Mouse (Mus musculus): ENCODE data around the gene Gal.

GRCm38 (mm10) chr19:3378614-3379013 is 35.7 kb downstream of the Gal start:
- TF ChIP-seq EP300 (IDR thresholded peaks at IDR 0.05; ENCODE audit: low read depth) (no peak), CTCF (IDR thresholded peaks at IDR 0.05; ENCODE audit: low read depth) (no peak)

All from liver, embryonic 14.5 days (tissue).